Mouse (Mus musculus) cerebellum, adult 2 months (tissue): ENCODE measurements around the gene Per1.

Experiments
- CTCF ChIP-seq: fragments of 200-500 bp; IDR thresholded peaks from 2 replicates; pipeline ENCODE4 v1.5.1; 2011; ENCODE audit warnings: low read depth, mild to moderate bottlenecking, control low read depth, low read length, moderate library complexity, borderline replicate concordance; ENCODE audit not compliant: insufficient read depth
- POLR2A ChIP-seq: fragments of 200-500 bp; IDR thresholded peaks from 2 replicates; pipeline ENCODE4 v1.6.1; 2011; ENCODE audit warnings: low read length, control low read depth, borderline replicate concordance; ENCODE audit not compliant: insufficient read depth

DNA sequence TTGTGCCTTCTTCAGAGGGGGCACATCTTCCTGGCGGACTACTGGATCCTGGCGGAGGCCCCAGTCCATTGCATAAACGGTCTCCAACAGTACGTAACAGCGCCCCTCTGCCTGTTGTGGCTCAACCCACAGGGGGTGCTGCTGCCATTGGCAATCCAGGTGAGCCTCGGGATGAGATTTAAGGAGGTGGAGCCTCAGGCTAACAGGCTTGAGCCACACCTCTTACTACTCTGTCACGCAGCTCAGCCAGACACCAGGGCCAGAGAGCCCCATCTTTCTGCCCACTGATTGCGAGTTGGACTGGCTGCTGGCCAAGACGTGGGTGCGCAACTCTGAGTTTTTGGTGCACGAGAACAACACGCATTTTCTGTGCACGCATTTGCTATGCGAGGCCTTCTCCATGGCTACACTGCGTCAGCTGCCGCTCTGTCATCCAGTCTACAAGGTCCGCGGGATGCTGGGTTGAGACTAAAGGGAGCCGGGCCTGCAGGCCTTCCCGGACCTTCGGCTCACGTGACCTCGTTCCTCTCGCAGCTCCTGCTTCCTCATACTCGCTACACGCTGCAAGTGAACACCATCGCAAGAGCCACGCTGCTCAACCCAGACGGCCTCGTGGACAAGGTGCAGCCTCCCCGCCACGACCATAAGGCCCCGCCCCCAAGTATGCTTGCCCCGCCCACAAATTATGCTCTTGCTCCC is 39.1 kb downstream of the Per1 start:
- TF ChIP-seq POLR2A (0 out of 2 replicates have a peak, but pooled peaks have one; percentile 18), CTCF (peak; percentile 49)
